Mouse (Mus musculus) naive thymus-derived CD4-positive, alpha-beta T cell, adult 2 months (primary cell): ENCODE measurements around the gene Tmem104.

Experiments used
- DNase-seq: peaks from one replicate; pipeline ENCODE4 v3.0.0-alpha.2; 2011; ENCODE audit warnings: low read depth

Gene Tmem104

DNA sequence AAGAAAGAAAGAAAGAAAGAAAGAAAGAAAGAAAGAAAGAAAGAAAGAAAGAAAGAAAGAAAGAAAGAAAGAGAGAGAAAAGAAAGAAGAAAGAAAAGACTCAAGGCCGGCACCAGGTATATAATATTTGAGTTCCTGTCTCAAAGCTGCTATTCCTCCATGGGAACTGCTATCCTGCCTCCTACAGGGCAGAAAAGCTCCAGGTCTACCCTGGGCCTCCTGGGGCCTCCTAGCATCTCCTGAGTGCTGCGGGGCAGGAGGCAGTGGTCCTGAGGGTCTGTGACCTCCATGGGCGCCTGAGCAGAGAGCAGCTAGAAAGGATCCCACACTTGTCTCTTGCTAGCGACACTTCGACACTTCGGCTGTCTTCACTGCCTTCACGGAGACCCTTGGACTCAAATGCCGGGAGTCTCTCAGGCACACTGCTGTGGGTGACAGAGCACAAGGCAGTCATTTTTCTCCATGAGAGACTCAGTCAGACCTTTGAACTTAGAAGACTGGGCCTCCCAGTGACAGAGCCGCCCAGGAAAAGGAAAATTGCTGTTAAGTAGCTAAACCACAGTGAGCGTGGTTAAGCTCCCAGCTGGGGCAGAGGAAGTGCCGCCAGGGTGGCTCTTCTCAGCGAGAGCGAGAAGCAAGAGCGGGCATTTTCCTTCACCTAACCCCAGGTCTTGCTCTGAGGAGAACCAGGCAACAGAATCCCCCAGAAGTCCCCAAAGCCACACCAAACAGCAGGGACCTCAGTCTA lies 44.1 kb downstream of the Tmem104 start:
- DNase-seq, result peak; percentile 88

DNA sequence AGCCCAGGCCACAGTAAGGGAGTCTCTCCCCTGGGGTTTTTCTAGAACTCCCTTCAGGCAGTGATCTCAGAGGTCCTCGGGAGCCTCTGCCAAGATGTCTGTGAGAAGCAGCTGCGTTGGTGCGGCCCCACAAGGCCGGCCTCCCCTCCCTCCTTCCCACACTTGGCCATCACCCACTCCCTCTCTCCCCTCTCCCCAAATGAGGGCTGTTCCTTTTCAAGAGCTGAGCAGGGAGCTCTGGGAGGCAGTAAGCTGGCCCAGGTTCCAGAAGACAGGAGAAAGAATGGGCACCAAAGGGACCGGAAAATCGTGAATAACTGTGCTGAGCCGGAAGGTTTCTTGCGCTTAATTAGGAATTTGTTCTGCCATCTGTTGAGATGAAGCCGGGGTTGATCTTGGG lies 44.6 kb downstream of the Tmem104 start:
- DNase-seq, result no peak

DNA sequence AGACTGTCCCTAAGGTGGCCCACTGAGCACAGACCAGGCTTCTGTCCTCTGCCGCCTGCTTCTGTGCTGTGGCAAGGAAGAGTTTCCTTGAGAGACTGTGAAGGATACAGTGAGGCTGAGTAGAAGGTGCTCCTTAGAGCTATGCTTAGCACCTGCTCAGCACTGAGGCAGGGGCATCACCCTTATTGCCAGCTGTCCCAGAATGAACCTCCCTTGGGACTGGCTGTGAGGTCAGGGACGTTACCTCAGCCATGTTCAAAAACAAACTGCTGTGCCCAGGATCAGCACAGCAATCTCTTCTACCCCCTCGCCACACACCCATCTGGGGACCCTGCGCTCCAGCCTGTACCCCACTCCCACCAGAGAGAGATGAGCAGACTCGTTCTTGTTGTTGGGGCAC lies 45.6 kb downstream of the Tmem104 start:
- no peak for DNase-seq

DNA sequence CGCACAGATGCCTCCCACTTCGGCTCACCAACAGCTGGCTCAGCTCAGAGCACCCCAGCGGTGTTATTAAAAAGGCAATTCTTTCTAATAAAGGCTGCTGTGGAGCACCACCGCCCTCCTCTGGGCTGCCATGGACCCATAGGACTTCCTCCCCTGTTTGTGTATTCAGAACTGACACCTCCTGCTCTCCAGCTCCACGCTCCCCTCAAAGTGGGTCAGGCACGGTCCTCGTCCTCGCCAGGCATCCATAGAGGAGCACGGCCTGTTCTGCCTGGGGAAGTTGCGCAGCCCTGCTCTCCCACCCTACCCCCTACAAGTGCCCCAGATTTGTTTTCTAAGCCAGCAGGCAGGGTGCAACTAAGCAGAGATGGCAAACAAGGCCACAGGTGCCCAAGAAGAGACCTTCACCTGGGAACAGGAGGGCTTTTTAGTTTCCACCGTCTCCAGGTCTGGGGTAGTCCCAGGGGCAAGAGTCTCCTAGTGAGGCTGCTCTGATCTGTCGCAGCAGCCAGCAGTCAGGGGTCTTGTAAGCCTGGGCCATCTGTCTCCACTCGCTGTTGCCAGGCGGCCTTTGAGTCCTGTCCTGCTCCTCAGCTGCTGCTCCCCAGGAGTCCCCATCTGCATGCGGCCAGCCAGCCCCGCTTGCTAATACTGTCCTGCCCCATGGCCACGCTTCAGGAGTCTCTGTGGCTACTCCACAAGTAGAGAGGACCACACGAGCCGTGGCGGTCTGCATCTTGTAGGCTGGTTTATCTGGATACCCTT lies 46.4 kb downstream of the Tmem104 start:
- DNase-seq, result peak; percentile 34

DNA sequence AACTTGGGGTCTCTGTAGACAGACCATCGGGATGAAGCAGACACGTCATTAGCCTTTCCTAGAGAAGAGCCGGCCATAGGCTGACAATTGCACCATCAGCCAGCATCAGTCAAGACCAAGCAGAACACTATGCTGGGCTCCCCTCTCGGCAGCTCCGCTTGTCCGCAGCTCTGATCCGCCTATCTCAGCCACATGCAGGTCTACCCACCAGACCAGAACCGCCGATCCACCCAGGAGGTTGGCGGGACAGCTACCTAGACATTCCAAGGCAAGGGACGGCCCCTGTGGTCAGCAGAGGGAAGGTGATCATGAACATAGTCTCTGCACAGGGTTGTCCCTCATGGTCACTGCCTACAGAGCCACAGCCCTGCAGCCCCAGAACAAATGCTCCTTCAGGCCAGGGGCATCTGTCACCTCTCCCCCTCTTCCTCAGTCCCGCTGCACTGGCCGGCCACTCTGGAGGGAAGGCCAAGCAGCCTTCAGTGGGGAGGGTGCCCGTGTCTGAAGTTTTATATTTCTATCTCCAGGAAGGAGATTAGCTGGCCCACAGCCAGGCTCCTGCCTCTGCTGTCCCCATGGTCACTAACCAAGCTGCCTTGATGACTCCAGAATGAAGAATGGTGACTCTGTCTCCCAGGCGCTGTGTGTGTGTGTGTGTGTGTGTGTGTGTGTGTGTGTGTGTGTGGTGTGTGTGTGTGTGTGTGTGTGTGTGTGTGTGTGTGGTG lies 47.2 kb downstream of the Tmem104 start:
- DNase-seq, result no peak

DNA sequence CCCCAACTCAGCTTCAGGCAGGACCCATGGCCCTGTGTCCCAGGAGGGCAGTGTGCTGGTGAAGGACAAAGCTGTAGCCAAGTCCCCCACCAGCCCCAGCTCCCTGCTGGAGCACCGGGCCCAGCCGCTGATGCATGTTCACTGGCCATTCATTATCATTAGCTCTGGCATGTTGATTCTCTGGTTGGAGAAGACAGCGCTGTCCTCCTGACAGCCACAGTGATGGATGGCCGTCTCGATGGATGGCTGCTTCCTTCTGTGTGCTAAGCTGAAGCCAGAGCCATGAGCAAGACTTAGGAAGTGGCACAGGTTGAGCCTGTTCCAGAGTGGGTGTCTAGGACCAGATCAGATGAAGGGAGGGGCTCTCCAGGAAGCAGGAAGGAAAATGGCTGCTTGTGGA lies 49.3 kb downstream of the Tmem104 start:
- no peak for DNase-seq

DNA sequence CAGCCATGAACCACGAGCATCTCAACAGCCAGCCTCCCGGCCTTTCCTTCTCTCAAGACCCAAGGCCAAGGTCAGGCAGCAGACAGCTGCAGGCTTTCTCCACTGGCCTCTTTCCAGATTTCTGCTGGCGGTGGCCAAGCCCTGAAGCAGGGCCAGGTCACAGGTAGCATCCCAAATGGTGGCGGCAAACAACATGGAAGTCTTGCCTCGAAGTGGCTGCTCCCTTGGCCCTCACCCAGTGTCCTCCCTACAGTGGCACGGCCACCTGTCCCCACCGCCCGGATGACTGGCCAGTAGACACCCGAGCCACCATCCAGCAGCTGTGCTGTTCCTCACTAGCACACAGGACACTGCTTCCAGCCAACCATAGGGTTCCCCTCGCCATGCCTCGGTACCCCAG lies 54.1 kb downstream of the Tmem104 start:
- no peak for DNase-seq

DNA sequence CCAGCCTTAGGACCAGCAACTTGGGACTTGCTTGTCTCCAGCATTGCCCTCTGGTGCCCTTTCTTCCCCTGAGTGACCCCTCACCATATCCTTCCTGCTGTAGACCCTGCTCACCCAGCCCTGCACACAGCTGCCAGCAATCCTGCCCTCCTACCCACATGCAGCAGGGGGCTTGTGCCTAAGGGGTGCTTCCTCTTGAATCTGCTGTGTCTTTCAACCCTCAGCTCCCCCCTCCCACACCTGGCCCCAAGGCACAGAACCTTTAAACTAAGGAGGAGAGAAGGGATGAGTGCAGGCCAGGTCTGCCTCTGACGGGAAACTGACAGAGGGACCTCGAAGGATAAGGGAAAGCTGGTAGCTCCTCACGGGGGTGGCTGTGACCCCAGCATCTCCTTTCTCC lies 55.5 kb downstream of the Tmem104 start:
- no peak for DNase-seq

DNA sequence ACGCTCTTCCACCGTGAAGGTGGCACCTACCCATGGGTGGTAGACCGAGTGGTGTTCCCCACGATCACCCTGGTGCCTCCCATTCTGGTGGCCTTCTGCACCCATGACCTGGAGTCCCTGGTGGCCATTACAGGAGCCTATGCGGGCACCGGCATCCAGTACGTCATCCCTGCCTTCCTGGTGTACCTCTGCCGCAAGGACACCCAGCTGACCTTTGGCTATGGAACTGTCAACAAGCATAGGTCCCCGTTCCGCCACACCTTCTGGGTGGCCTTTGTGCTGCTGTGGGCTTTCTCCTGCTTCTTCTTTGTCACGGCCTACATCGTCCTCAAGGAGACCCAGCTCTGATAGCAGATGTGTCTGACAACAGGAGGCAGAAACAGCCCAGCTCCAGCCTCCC lies 56.5 kb downstream of the Tmem104 start:
- no peak for DNase-seq

DNA sequence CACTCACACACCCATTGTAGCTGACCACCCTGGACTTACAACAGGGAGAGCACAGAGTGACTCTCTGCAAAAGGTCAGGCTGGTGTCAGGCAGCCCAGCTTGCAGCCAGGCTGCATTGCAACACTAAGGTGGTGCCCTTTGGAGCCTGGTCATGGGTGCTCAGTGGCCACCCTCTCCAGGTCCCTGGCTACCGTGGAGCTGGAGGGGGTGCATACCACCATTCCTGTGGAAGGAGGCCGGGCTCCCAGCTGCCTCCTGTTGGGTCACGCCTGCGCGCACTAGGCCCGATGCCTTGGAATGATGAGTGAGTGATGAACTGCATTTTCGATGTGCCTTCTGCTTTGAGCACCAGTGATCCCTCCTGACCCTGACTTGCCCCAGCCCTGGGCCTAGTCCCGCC lies 57.6 kb downstream of the Tmem104 start:
- no peak for DNase-seq

DNA sequence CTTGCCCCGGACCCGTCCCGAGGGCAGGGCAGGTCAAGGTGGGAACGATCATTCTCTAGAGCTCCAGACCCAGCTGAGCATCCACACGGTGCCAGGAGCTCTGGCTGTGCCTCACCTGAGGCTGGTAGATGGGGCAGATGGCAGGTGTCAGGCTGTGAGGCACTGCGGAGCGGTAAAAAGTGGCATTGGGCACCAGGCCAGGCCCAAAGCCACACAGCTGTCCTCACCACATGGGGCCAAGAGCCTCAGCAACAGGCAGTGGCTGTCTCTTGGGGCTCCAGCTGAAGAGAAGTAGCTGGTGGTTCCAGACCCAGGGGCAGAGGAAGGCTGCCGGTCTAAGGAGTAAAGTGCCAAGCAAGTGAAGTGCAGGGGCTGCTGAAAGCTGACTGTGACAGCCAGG lies 59.1 kb downstream of the Tmem104 start:
- no peak for DNase-seq

DNA sequence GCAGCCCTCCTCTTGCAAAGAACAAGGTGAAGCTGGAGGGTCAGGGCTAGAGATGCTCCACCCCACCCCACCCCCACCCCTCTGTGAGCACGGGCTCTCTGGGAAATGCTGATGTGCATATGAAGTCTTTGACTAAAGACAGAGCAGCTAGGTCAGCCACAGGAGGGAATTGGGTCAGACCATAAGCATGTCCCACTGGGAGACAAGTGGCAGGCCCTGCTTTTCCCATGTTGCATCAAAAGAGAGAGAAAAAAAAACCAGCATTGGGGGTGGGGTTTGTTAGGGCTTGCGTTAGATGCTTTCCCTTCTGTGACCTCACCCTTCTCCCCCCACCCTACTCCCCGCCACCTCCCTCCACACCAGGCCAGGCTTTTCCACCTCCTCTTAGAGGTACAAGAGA lies 60.0 kb downstream of the Tmem104 start:
- DNase-seq, result no peak

DNA sequence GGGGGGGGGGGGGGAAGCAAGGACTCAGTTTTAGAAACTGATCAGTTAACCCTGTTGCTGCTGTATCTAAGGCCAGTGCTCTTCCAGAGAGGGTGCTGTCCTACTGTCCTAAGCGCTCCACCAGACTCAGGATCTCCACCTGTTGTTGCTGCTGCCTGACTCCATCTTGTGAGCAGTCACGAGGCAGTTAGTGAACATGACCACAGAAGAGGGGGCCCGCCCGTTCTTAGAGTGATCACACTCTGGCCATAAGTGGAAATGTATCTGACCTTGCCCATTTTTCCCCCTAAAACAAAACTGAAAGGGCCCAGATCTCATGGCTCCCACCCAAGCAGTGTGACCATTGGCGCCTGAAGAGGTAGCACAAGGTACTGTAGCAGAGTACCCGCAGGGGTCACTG lies 60.7 kb downstream of the Tmem104 start:
- DNase-seq, result no peak

DNA sequence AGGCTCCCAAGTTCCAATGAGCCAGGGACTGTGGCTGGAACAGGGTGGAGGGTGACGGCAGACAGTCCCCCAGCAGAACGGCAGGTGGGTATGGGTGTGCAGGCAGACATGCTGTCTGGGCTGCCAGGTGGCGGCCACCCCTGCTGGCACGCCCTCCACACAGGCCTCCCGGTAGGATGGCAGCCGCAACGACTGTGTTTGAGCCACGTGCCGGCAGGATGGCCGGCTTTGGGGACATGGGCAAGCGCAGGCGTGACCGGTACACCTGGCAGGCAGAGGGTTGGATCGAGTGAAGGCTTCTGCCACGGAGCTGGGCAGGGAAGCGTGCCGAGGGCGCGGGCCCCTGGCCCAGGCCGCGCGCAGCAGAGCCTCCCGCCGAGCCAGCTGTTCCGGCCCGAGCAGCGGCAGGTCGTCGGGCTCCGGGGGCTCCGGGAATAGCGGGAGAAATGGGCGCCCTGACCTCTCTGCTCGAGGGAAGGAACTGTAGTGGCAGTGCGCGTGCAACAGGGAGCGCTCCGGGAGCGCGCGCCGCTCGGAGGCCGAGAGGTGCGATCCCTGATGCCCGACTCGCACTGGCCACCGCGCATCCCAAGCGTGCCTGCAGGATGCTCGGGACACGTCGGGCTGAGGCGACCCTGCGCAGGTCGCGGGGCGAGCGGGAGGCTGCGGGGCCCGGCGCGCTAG lies 62.6 kb downstream of the Tmem104 start:
- DNase-seq, result peak; percentile 40

DNA sequence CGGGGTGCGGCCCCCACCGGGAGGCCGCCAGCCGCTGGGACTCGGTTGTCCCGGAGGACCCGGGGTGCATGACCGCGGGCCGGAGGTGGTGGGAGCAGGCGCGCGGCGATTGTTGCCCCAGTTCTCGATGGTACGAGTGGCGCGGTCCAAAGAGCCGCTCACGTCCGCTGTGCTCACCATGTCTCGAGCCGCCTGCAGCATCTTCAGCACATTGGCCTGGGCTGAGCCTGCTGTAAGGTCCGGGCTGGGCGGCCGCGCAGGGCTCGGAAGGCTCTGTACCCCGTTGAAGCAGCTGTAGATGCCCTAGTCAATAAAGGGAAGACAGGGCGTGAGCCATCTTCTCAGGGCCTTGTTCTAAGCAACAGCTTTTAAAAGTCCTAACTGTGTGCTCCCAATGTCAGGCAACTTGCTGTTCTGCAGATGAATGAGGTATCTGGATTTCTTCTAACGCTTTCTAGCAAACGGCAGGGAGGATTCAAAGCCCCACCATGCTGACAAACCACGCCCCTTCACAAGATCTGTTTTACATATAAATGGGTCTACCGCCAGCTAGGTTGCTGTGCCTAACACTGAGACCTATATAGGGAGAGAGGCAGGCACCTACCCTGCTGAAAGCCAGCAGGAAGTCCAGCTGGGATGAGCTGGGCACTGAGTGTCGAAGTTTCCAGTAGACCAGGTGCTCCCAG lies 63.3 kb downstream of the Tmem104 start:
- DNase-seq, result no peak

DNA sequence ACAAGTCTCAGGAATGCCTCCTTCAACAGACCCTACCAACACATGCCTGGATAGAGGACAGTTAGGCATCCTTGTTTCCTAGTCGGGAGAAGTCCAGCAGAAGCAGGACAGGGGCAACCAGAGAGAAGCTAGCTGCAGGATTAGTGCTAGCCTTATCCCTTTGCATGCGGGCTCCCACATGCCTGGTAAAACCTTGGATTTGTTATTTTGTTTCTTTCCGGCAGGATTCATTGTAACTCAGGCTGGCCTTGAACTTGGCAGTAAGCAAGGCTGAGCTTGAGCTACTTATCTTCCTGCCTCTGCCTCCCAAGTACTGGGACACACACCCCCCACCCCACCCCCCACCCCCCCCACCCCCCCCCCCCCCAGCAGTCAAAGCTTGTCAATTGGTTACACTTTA lies 64.0 kb downstream of the Tmem104 start:
- DNase-seq, result no peak

DNA sequence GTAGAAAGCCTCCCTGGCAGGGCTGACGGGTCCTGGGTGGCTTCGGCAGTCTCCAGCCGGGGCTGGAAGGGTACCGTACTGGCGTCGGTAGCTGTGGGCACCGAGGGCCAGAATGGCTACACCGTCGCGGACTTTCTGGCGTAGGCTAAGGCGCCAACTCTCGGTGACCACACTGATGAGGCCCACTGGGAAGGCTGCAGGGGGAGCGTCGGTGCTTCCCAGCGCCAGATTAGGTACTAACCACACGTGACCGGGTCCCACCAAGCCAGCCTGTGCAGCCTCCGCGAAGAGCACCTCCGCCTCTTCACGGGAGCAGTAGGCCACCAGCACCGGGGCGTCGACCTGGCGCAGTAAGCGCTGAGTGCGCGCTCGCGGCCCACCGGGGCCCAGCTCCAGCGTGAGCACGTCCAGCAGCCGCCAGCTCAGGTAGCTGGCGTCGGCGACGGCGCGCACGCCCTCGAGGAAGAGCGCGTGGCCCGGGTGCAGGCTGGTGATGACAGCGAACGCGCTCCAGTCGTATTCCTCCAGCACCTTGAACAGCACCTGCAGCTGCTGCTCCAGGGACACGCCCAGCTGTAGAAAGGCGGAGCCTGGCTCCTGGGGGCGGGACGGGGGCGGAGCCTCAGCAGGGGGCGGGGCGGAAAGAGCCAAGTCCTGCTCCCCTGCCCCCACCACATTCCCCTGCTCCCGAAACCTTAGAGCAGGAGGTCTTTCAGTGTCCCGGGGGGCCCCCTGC lies 70.7 kb downstream of the Tmem104 start:
- DNase-seq, result peak; percentile 46

DNA sequence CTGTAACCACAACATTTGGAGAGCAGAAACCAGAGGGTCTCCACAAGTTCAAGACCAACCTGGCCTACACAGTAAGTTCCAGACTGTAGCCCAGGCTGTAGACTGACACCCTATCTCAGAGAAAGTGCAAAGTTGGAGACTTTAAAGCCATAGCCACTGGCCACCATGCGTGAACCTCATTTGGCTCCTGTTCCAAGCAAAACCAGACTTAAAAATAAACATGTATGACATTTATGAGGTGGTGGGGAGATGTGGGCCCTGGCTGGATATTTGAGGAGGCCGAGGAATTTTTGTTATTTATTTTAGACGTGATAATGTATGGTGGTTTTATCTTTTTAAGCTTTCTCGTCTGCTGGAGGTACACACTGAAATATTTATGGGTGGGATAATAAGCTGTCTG lies 71.8 kb downstream of the Tmem104 start:
- DNase-seq, result no peak

DNA sequence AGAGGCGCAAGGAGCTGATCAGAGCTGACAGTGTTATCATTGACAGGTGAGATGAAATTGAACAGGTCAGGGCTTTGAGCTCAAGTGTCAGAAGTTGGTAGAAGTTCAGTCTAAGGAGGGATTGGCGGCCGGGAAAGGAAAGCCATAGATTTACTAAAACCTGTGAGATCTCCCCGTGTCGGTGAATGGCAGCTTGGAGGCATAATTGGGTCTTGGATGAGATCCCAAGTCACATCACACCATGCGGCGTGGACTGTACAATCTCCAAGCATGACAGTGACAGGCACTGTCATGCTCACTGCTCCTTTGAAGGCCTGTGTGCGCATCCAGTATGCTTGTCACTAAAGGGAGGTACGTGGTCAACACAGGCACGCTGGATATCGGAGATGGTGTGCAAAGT lies 75.7 kb downstream of the Tmem104 start:
- DNase-seq, result no peak

DNA sequence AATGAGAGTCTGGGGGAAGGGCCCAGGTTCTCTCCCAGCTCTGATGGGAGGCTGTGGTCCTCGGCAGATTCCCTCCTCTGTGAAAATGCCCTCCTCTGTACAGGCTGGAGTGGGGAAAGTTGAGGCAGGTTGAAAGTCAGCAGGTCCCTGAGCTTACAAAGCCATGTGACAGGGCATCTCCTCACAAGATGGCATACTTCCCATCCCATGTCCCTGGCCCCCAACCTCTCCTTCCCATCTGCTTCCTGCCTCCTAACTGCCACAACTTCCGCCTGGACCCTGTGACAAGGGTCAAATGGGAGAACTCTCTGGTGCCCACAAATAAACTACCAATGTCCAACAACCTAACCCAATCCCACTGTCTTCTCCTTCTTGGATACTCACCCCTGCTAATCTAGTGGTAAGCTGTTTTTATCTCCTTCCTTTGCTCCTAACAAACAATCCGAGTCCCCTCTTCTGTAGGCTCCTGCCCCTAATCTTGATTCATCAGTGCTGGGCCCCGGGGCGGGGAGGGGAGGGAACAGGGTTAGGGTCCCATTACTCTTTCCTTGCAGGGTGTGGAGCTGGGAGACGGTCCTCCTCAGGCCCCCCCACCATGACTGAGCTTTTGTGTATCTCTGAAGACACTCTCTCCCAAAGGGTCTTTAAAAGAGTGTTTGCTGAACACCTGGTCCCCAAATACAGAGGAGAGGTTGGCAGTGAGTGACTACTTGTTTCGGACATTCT lies 77.0 kb downstream of the Tmem104 start:
- DNase-seq, result no peak
